Mouse (Mus musculus) intestine, embryonic 14.5 days (tissue): Measurements from ENCODE around the gene Rpn1. TPM values are rescaled to one million over a fixed set of nuclear protein-coding genes. Genes with fewer than 3 reads are reported as not detected.

Experiments used
- ATAC-seq: fragments of 200-750 bp; cut with Nextera tagmentation; replicated peaks from 2 replicates; pipeline ENCODE4 v1.8.0; 2017; ENCODE audit warnings: low read depth, moderate number of reproducible peaks, moderate TSS enrichment, moderate library complexity; ENCODE audit not compliant: low FRiP score, low TSS enrichment
- DNase-seq: peaks from one replicate; pipeline ENCODE4 v3.0.0-alpha.2; 2018; ENCODE audit warnings: low spot score
- H3K27ac ChIP-seq: fragments of 300-500 bp; sonication (generic); 2 replicates; pipeline ENCODE4 v1.5.1; 2014; ENCODE audit warnings: low read depth, mild to moderate bottlenecking, control low read depth
- H3K27me3 ChIP-seq: fragments of 300-500 bp; sonication (generic); replicated peaks from 2 replicates; pipeline ENCODE4 v1.6.1; 2014; ENCODE audit warnings: low read length, control low read depth; ENCODE audit not compliant: control insufficient read depth, insufficient read depth
- H3K36me3 ChIP-seq: fragments of 300-500 bp; sonication (generic); 2 replicates; pipeline ENCODE4 v1.6.1; 2014; ENCODE audit warnings: low read length, control low read depth; ENCODE audit not compliant: control insufficient read depth, insufficient read depth
- H3K4me1 ChIP-seq: fragments of 300-500 bp; sonication (generic); replicated peaks from 2 replicates; pipeline ENCODE4 v1.6.1; 2014; ENCODE audit warnings: low read length, control low read depth, mixed read lengths; ENCODE audit not compliant: control insufficient read depth, insufficient read depth
- H3K4me2 ChIP-seq: fragments of 300-500 bp; sonication (generic); 2 replicates; pipeline ENCODE4 v1.6.1; 2014; ENCODE audit warnings: low read length
- H3K4me3 ChIP-seq: fragments of 300-500 bp; sonication (generic); 2 replicates; pipeline ENCODE4 v1.5.1; 2014; ENCODE audit warnings: low read depth, low read length, control low read depth, mixed read lengths
- H3K9ac ChIP-seq: fragments of 300-500 bp; sonication (generic); 2 replicates; pipeline ENCODE4 v1.6.1; 2014; ENCODE audit warnings: mild to moderate bottlenecking, low read length
- H3K9me3 ChIP-seq: fragments of 300-500 bp; sonication (generic); 2 replicates; pipeline ENCODE4 v1.6.1; 2016; ENCODE audit warnings: low read length, control low read depth; ENCODE audit not compliant: control insufficient read depth
- WGBS: fragments of 180-500 bp; shearing (Covaris S2); extraction: QIAGEN DNeasy Blood & Tissue Kit; methylation state at CpG from one replicate; pipeline ENCODE4 v1.1.7; 2014; 5-methylcytosine and 5-hydroxymethylcytosine counted together
- polyA plus RNA-seq: library from polyadenylated mRNA; unstranded; fragments of >200 nt; fragmentation: Nextera tagmentation; extraction: Ambion mirVana; gene quantifications from 2 replicates; pipeline ENCODE4 v1.2.1, GENCODE M21; 2014

Rpn1 gene
- polyA plus RNA-seq, 1 experiment from 2014 or later: 386 TPM

DNA sequence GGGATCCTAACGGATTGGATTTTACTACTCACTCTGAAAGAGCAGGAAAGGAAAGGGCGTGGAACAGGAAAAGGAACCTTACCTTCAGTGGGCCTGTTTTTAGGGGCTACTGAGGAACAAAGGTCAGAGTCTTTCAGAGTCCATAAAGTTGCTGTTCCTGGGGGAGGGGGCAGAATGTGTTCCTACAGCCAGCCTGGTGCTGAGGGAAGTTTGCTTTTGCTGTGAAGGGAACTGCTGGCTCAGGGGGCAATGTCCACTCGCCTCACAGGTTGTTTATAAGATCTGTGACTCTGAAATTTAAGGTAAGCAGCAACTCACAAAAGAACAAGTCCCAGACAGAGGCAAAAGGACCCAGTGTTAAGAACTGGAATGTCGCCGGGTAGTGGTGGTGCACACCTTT lies 13.1 kb upstream of the Rpn1 start:
- Histone ChIP-seq H3K27me3 (no peaks in the 10 kb centered on the region), H3K4me3 (no peak overlapping the region), H3K9ac (no peak overlapping the region), H3K4me2 (no peak overlapping the region; the same call in 1 of the 2 replicates), H3K27ac (no peak overlapping the region), H3K36me3 (no peaks in the 10 kb centered on the region), H3K4me1 (0 out of 2 replicates have a peak, but pooled peaks cover 5% of the 10 kb centered on the region), H3K9me3 (no peaks in the 10 kb centered on the region)
- 56% methylated on average over 5 of the region's 5 CpGs for WGBS
- DNase-seq (no peak), ATAC-seq (no peak; the same call in 1 of the 2 replicates)

DNA sequence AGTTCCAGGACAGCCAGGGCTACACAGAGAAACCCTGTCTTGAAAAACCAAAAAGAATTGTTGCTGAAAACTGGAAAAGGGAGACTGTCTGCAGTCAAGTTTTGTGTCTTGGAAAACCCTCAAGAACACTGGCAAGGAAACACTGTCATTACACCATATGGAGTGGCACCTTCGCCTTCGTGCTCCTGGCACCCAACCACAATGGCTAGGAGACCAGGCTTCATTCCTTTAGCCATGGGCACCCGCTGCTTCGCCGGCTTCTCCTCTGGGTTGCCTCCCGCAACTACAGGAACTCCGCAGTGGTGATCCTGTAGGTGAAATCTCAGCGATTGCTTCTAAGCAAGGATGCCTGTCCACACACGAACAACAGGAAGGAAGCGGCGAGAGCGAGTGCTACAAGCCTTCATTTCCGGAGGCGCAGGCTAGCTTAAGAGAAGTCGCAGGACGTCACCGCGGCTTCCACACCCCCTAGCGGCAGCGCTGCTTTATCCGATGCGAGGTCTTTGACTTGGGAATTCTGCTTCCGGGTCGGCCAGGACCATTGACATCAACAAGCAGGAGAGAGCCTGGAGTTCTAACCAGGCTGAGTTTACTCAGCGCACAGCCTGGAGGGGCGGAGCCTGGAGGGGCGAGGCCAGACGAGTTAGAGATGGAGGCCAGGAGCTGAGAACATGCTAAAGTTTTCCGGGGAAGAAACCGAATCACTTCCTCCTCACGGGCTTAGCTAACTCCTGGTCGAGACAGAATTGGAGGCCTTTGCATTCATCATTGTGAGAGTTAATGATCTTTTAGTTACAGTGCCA lies 9.3 kb upstream of the Rpn1 start:
- Histone ChIP-seq H3K27ac (peak overlapping the region; percentile 85), H3K4me3 (peak overlapping the region; percentile 43), H3K9me3 (no peaks in the 10 kb centered on the region), H3K27me3 (no peaks in the 10 kb centered on the region), H3K9ac (peak overlapping the region; percentile 56), H3K4me2 (peak overlapping the region; percentile 56), H3K36me3 (no peaks in the 10 kb centered on the region), H3K4me1 (0 out of 2 replicates have a peak, but pooled peaks cover 5% of the 10 kb centered on the region)
- DNase-seq (peak; percentile 97), ATAC-seq (peak; percentile 97)
- WGBS: 6% methylated on average over 32 of the region's 32 CpGs

DNA sequence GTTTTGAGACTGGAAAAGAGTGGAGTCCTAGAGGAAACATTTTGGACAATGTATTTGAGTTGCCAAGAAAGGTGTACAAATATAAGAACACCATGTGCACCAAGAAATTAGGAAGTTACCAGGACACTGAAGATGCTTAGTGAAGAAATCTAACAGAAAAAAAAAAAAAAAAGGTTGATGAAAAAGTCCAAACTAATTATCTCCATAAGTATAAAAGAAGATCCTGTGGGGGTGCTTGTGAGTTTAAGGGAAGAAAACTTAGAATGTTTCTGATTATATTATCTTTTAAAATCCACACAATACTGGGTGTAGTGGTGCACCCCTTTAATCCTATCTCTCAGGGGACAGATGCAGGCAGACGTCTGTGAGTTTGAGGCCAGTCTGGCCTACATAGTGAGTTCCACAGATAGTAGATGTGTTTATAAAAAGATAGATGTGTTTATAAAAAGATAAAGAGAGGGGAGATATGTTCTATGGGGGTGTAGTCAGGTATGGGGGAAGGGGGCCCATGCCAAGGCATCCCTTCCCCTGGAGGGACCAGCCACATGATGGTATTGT lies 8.2 kb upstream of the Rpn1 start:
- WGBS: 59% methylated on average over 1 of the region's 1 CpGs
- Histone ChIP-seq H3K4me3 (peak overlapping the region; percentile 43; the same call in 1 of the 2 replicates), H3K9me3 (no peaks in the 10 kb centered on the region), H3K27ac (no peak overlapping the region), H3K4me2 (0 out of 2 replicates have a peak overlapping the region, but pooled peaks have one; percentile 56), H3K9ac (no peak overlapping the region), H3K27me3 (no peaks in the 10 kb centered on the region), H3K36me3 (no peaks in the 10 kb centered on the region), H3K4me1 (0 out of 2 replicates have a peak, but pooled peaks cover 5% of the 10 kb centered on the region)
- ATAC-seq (no peak), DNase-seq (no peak)

DNA sequence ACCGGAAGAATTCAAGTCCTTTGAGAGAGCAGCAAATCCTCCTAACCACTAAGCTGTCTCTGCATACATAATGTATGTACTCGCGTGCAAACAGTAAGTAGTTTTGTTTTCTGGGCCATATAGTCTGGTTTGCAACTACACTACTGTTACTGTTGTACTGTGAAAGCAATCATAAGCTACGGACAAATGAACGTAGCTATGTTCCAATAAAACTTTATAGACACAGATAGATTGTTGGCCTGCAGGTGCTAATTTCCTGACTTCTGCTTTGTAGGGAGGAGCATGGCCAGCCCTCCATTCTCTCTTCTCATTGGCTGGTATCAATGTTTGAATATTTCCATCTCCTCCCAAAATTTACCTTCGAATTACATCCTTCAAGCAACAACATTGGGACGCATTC lies 1.2 kb upstream of the Rpn1 start:
- ATAC-seq (no peak), DNase-seq (no peak)
- no peaks in the 10 kb centered on the region for H3K9me3 ChIP-seq
- peaks cover 5% of the 10 kb centered on the region; the same call in 1 of the 2 replicates for H3K36me3 ChIP-seq
- no peak overlapping the region for H3K27ac ChIP-seq
- 83% methylated on average over 7 of the region's 7 CpGs for WGBS
- H3K4me2 ChIP-seq: no peak overlapping the region
- H3K4me1 ChIP-seq: peaks cover 10% of the 10 kb centered on the region
- no peak overlapping the region for H3K9ac ChIP-seq
- H3K27me3 ChIP-seq: no peaks in the 10 kb centered on the region
- no peak overlapping the region for H3K4me3 ChIP-seq

DNA sequence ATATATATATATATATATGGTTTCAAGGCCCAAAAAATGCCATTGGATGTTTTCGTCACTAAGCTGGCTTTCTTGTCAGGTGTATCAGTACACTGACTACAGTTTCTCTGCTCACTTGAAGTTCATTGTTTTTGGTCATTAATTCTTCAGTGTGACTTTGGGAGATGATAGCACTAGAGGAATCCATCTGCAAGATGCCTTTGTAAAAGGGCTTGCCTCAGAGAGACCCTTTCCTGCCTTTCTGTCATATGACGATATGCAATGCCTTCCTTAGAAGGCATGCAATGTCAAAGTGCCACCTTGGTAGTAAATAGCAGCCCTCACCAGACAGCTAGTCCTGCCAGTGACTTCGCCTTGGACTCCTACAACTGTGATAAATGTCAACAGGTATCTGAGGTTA lies 610 bp upstream of the Rpn1 start:
- Histone ChIP-seq H3K27ac (no peak overlapping the region), H3K4me3 (peak overlapping the region; percentile 92), H3K4me2 (peak overlapping the region; percentile 57), H3K9me3 (no peaks in the 10 kb centered on the region), H3K27me3 (no peaks in the 10 kb centered on the region), H3K9ac (peak overlapping the region; percentile 92), H3K4me1 (peaks cover 10% of the 10 kb centered on the region), H3K36me3 (peaks cover 11% of the 10 kb centered on the region)
- 66% methylated on average over 3 of the region's 3 CpGs for WGBS
- ATAC-seq (no peak), DNase-seq (no peak)

- no peak overlapping the region for H3K4me3 ChIP-seq
- H3K9ac ChIP-seq: no peak overlapping the region
- peaks cover 56% of the 10 kb centered on the region for H3K36me3 ChIP-seq
- 50% methylated on average over 1 of the region's 1 CpGs for WGBS
- no peak overlapping the region for H3K4me2 ChIP-seq
- ATAC-seq (no peak), DNase-seq (no peak)
- no peaks in the 10 kb centered on the region for H3K9me3 ChIP-seq
- no peak overlapping the region for H3K27ac ChIP-seq
- H3K4me1 ChIP-seq: peaks cover 10% of the 10 kb centered on the region
- no peaks in the 10 kb centered on the region for H3K27me3 ChIP-seq
These were observed 4.7 kb downstream of the Rpn1 start for GRCm38 (mm10) chr6:88088971-88089370.

DNA sequence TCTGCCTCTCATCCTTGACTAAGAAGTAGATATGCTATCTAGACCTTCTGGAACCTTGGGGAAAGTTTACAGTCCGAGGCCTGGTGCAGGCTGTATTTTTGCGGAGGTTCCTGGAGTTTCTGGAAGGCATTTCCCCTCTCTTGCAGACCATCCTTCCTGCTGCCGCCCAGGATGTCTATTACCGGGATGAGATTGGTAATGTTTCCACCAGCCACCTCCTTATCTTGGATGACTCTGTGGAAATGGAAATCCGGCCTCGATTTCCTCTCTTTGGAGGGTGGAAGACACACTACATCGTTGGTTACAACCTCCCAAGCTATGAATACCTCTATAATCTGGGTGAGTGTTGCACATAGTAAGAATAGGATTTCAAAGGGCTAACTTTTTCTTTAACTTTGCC lies 11.1 kb downstream of the Rpn1 start:
- H3K36me3 ChIP-seq: peaks cover 95% of the 10 kb centered on the region
- H3K4me1 ChIP-seq: no peaks in the 10 kb centered on the region
- no peak overlapping the region for H3K9ac ChIP-seq
- H3K4me2 ChIP-seq: no peak overlapping the region
- H3K27ac ChIP-seq: no peak overlapping the region
- no peak overlapping the region for H3K4me3 ChIP-seq
- DNase-seq: no peak
- no peaks in the 10 kb centered on the region for H3K9me3 ChIP-seq
- WGBS: 88% methylated on average over 7 of the region's 7 CpGs
- ATAC-seq: no peak
- H3K27me3 ChIP-seq: no peaks in the 10 kb centered on the region

- H3K4me1 ChIP-seq: peaks cover 4% of the 10 kb centered on the region
- 92% methylated on average over 6 of the region's 6 CpGs for WGBS
- no peak for DNase-seq
- H3K9me3 ChIP-seq: no peaks in the 10 kb centered on the region
- no peak for ATAC-seq
- no peak overlapping the region for H3K4me2 ChIP-seq
- peaks cover 77% of the 10 kb centered on the region for H3K36me3 ChIP-seq
- H3K27ac ChIP-seq: no peak overlapping the region
- H3K27me3 ChIP-seq: no peaks in the 10 kb centered on the region
- H3K4me3 ChIP-seq: no peak overlapping the region
- no peak overlapping the region for H3K9ac ChIP-seq
These were observed 17.8 kb downstream of the Rpn1 start for GRCm38 (mm10) chr6:88102096-88102495.
